Mouse (Mus musculus): ENCODE results near the gene Bptf.
"Not testable (repeated sequence)": the region's sequence is repeated elsewhere in the genome, so short reads cannot be mapped to it uniquely, and the experiment has no call there.

The Bptf gene

DNA sequence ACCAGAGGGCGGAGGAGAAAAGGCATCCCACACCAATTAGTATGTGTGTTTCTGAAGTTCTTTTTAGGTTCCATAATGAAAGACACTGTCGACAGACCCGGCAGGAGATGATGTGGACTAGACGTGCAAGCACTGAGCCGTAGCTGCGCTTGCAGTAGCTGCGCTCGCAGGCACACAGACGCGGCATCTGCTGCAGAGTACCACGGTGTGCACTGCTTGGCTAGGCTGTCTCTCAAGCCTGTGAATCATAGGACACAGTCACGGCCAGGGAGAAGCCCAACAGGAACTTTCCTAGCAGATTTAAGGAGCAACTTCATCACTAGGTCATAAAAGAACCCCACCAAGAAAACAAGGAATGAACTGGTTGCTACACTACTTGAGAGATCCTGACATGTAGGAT lies 14.1 kb downstream of the Bptf start:
- no peak for DNase-seq (ENCODE audit: low read depth, low spot score)

DNA sequence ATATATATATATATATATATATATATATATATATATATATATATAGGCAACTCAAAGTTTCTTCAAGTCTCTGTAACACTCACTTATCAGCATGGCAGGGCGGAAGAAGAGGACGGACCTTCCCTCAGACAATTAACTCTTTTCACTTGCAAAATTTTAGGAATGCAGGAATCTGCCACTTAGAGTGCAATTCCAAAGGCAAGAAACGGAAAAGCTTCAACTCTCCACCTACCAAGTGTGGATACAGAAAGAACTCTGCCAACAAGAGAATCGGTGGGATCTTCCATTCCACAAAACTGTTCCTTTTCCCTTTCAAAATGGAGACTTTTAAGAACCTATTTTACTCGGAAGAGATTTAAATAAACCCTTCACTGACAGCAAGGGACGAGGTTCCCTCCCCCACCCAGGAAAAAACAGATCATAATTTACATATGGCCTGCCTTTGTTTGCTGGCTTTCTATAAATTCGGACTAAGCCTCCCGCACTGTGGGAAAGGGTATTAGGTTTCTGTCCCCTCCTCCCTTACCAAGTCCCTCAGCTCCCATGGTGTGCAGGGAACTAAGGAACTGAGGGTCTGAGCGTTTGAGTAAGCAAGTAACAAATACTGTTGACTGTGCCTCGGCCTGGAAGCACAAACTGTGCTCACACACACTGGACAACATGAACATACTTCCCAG lies 17.9 kb downstream of the Bptf start:
- DNase-seq (ENCODE audit: low read depth, low spot score), result no peak

DNA sequence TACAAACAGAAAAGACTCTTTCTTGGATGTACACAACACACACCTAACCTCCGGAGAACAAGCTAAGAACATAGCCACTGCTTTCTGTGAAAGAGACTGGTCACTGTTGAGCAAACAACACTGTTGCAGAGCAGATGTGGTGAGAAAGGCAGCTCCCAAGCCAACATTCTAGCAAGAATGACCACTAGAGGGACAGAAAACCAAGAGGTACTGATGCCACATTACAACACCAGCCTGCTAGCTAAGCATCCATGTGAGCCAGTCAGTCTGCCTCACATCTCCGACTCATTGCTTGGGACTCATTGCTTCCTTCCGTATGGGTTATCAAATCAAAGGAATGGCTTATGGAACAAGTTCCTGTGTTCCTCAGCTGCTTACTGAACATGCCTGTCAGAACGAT lies 18.8 kb downstream of the Bptf start:
- peak; percentile 91 for DNase-seq (ENCODE audit: low read depth, low spot score)

DNA sequence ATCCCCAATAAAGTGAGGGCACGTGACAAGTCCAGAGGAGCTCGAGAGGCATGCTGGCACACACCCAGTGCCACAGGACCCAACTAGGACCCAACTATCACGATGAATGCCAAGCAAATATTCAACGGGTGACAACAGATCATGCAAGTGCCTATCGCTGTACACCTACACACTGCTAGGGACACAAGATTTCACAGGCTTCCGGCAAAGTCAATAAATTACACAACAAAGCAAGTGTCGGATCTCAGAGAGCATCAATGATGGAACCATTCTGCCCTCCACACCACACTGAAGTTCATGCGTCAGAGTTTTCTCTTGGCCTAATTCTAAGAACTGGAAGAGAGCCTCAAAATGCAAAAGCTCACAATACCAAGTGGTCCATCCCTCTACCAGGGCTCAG lies 22.3 kb downstream of the Bptf start:
- no peak for DNase-seq (ENCODE audit: low read depth, low spot score)

DNA sequence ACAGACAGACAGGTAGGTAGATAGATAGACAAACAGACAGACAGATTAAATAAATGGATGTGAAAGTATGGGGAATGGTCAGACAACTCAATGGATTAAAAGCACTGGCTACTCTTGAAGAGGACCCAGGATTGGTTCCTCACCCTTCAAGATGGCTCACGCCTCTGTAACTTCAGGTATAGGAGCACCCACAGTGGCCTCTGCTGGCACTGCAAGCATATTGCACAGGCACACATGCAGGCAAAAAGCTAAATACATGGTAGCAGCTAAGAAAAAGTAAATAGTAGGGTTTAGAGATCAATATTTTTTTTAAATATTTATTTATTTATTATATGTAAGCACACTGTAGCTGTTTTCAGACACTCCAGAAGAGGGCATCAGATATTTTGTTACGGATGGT lies 23.0 kb downstream of the Bptf start:
- no peak for DNase-seq (ENCODE audit: low read depth, low spot score)

DNA sequence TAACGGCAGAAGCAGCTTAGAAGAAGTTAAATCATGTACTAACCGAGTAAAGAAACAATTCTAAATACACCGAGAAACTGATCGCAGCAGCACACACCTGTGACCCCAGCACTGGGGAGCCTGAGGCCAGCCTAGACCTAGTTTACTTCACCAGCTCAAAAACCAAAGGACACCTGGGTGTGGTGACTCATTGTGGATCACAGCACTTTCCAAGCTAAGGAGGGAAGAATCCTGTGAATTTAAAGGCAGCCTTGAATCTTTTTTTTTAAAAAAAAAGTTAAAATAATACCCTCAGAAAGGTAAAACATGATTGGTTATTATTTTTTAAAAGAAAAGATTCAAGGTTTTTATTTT lies 24.2 kb downstream of the Bptf start:
- no peak for DNase-seq (ENCODE audit: low read depth, low spot score)

DNA sequence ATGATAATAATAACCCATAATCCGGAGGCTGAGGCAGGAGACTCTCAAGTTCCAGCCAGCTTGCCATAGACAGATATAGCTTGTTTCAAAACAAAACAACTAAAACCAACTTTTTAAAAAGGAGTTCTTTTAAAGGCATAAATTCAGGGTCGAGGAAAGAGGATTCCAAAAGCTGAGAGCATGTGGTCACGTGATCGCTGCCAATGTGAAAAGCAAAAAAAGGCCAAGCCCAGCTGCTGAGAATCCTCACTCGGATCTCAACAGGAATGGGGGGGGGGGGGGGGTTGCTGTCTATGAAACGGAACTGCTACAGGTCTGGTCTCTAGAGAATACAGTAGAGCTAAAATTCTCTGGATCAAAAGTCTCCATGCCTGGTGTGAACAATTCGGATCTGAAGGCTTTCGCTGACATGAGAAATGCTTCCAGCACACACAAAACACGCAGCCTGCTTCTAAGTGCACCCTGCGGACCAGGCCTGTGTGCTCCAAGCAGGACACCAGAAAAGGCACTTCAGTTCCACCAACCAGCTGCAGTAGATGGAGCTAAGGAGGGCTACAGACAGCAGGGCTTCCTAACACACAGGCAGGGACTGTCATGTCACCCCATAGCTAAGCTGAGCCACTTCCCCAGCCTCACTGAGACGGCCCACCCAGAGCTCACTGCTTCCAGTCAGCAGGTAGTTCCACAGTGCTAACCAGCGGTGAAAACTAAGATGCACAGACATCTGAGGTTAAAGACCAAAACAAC lies 24.8 kb downstream of the Bptf start:
- no peak for DNase-seq (ENCODE audit: low read depth, low spot score)

DNA sequence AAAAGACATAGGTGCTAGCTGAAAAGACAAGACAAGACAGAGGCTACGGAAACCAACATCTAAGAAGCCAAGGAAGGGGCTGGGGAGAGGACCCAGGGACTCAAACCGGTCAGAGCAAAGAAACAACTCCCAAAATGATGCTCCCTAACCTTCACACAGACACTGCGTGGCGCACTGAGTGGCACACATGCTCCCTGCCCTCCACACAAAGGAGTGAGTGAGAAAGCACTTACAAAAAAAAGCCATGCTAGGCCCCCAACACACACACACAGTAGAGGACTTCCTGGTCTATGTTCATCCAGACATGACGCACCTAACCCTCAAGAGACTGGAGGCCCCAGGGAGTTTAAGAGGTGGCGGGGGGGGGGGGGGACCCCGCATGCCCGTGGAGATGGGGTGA lies 25.5 kb downstream of the Bptf start:
- no peak for DNase-seq (ENCODE audit: low read depth, low spot score)

DNA sequence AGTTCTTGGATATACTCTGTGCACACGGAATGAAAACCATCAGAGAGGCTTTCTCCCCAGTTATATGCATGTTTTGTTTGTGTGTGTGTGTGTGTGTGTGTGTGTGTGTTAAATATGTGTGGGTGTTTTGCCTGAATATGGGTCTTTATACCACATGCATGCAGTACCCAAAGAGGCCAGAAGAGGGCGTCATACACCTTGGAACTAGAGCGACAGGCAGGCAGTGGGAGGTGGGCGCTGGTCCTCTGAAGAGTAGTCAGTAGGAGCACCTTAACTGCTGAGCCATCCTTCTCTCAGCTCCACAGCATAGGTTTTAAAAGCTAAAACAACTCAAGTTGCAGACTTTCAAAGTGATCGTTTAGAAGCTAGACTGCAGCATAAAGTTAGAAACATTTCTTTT lies 26.7 kb downstream of the Bptf start:
- DNase-seq (ENCODE audit: low read depth, low spot score), result peak; percentile 66

DNA sequence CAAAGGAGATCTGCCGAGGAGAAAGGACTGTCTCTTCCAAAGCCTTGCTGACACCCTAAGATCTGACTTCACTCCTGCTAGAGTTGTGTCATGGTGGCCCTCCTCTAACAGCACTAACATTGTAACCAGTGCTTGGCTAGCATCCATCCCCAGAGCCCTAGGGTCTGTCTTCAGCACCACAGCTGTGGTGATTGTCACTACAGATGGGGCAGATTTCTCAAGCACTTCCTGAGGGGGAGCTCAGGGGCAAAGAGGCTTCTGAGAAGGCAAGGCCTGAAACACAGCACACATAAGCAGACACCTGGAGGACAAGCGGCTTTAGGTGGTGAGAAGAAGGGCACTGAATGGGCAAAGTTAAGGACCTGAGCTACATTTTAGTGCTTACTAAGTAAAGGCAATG lies 28.2 kb downstream of the Bptf start:
- DNase-seq (ENCODE audit: low read depth, low spot score), result no peak

DNA sequence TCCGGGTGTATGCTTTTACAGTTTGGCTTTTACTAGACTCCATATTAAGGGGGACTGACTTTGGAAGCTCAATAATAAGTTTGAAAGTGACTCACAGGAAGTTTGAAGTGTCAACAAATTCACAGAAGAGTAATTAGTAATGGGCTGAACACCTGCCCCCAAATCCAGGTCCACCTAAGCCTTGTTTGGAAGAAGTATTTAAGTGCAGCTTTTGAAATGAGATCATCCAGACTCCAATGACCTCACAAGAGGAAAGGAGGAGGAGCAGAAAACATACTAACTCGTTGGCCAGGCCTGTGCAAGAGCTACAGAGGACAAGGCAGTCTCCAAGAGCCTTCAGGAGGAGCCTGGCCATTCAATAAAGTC lies 28.7 kb downstream of the Bptf start:
- no peak for DNase-seq (ENCODE audit: low read depth, low spot score)

DNA sequence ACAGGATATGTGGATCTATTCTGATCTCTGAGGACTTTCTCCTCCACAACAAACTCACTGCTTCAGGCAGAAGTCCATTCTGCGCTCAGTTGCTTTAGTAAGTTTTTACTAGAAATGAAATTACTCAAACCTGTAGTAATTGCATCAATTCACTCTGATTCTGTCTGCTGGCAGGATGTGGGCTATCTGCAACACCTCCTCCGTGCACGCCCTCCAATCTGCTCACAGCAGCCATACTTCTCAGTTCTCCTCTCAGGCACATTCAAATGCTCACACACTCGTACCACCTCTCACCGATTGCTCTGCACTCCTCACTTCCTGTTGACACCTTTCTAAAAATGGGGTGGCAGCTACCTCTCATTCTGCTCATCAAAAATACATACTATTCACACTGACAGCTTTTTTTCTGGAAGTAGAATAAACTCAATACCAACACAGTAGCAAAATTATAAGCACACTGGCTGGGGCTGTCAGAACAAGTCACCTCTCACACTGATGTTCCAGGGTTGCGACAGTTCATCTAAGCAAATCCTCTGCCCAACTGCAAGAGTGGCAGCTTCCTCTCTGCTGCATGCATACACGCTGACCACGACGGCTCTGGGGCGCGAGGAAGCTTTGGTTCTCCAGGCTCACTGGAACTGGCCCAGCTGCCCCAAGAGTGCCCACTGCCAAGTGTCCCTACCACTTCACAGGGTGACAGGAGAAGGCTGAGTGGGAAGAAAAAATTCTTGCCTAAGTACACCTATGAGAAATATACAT lies 29.3 kb downstream of the Bptf start:
- DNase-seq (ENCODE audit: low read depth, low spot score), result no peak

DNA sequence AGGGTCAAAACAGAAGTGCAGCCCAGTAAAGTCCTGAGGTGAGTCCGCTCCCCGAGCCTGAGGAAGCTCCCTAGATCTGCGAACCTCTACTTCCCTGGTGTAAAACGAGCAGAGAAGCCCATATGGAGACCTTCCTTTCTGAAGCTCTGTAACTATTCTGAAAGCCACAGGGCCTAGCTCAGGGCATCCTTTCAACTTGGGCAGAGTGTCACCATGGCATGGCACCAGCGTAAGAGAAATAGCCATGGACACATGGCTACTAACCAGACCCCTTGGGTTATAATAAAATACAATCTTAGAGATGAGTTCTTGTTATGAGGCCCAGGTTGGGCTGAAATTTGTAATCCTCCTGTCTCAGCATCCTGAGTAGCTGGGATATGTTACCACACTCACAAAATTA lies 35.0 kb downstream of the Bptf start:
- DNase-seq (ENCODE audit: low read depth, low spot score), result no peak

DNA sequence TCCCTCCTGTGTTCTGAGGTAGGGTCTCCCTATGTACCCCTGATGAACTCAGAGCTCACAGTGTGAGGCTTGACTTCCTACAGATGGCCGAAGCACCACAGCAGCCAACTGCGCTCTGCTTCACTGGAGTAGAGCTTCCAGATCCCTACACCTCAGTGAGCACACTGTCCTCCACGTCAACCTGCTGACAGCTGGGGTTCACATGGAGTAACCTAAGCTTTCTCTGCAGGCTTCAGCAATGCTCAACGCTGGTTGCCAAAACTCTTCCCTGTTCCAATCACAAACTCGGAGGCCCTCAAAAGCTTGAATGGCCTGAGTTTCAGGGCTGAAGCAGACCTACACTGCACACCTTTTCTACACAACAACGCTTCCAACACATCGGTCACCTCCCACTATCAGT lies 38.1 kb downstream of the Bptf start:
- DNase-seq (ENCODE audit: low read depth, low spot score), result no peak

DNA sequence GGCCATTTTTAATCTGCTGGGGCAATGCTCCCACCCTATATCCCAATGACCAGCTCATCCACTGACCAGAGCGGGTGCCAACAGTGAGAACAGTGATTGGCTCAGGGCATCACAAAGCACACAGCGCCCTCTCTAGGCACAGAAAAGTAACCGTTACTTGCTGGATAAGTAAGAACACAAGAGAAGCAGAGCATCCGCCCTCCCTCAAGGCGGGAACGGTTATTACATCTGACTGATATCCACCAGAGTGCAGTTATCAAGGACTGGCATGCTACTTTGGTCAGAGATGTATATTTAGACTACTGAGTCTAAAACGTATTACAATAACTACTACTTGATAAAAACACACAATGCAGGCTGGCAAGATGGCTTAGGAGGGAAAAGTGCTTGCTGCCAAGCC lies 39.3 kb downstream of the Bptf start:
- peak; percentile 10 for DNase-seq (ENCODE audit: low read depth, low spot score)

DNA sequence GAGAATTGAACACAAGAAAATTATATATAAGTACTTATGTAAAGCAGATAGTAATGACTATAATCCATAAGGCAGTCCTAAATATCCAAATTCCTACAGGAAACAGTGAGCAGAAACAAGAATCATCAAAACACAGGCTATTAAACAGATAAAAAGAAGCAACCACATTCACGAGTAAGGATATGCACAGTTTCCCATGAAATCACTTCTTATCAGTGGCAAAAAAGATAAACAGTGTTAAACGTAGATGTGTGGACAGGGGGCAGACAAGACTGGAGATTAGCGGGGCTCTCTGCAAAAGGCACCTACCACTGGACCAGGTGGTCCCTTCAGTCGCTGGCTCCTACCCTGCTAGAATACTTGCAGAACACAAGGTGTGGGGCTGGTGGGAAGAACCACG lies 46.1 kb downstream of the Bptf start:
- no peak for DNase-seq (ENCODE audit: low read depth, low spot score)

DNA sequence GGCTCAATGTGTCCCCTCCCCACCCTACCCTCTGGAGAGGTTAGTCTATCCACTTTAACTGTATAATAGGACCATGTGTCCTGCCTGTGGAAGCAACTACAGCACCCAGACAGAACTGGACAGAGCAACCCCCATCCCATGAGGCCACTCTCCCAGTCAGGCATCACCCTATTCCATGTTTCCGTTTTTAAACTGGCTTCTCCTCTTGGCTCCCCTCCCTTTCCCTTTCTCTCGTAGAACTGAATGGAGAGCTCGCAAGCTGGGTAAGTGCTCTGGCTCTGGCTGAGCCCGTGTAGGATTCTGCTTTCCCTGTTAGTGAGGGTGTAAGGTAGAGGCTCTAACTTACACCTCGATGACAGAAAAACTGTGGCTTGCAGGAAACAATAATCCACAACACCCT lies 48.4 kb downstream of the Bptf start:
- no peak for DNase-seq (ENCODE audit: low read depth, low spot score)

DNA sequence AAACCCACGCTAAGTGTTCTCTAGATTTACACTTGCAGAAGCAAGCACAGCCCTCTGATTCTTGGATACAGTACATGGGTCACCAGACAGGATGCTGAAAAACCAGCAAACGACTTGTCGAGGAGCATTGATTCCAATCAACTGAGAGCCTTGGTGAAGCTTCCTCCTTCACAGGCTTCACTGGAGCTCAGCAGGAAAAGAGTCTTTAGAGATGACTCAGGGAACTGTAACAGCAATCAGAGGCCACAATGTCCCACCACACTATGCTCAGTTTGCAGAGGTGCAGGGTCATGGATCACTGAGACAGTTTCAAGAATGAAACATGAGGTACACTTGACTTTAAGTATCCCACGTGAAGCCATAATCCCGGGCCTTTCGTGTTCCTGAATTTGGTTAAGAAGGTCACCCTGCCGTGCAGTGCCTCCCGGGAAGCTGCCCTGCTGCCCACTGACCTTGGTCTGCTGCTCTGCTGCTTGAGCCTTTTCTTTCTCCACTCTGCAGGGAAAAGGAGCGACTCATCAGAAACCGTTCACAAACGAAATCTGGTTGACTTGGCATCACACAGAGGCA lies 66.6 kb downstream of the Bptf start:
- DNase-seq (ENCODE audit: low read depth, low spot score), result no peak

DNA sequence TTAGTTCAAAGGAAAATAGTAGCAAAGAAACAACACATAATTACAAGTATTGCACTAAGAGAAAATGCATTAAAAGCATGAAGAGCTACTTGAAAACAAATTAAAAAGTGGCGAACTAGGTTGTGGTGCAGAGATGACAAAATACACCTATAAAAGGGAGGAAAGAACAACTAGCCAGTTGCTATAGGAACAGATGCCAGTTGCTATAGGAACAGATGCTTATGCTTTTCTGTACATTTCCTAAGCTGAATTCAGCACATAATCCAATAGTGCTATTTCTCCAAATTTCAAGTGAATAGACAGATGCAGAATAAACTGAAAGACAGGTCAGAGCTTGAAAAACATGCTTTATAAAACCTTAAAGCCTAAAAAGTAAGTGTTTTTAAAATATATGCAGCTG lies 67.3 kb downstream of the Bptf start:
- no peak for DNase-seq (ENCODE audit: low read depth, low spot score)

DNA sequence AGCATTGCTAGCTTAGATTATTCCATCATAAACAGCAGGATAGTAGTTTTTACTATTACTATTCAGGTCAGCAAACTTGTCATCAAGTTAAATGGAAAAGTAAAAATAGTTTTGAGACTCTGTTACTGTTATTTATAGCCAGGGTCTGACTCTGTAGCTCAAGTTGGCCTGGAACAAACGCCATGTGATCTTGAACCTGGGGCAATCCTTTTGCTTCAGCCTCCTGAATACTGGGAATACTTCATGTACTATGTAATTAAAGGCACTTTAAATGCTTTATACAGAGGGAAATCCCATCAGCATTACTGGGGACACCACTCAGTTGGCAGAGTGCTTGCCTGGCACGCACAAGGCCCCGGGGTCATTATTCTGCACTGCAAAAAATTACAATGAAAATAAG lies 68.9 kb downstream of the Bptf start:
- DNase-seq (ENCODE audit: low read depth, low spot score), result no peak

DNA sequence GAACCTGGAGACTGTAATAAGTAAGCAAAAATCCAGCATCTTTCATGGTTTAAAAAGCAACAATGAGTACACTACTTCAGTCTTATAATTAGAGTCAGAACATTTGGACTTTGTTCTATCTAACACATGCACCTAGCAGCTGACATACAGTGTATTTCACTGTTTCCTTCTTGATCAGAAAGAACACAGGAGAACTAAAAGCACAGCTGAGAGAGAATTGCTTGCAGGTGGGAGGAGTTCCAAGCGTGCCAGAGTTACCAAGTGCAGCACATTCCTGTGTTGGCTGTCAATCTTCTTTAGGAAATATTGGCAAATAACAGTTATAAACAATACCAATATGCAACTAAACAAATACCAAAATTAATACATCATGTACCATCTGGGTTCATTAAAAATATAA lies 71.0 kb downstream of the Bptf start:
- no peak for DNase-seq (ENCODE audit: low read depth, low spot score)

DNA sequence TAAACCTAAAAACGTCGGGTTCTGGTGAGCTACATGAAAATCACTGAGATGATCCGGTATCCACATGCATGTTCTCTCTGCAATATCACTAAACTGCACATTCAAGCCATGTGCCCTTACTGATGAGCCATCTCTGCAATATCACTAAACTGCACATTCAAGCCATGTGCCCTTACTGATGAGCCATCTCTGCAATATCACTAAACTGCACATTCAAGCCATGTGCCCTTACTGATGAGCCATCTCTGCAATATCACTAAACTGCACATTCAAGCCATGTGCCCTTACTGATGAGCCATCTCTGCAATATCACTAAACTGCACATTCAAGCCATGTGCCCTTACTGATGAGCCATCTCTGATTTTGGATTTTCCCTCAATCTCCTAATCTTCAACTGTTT lies 72.3 kb downstream of the Bptf start:
- DNase-seq (ENCODE audit: low read depth, low spot score), result not testable (repeated sequence)

DNA sequence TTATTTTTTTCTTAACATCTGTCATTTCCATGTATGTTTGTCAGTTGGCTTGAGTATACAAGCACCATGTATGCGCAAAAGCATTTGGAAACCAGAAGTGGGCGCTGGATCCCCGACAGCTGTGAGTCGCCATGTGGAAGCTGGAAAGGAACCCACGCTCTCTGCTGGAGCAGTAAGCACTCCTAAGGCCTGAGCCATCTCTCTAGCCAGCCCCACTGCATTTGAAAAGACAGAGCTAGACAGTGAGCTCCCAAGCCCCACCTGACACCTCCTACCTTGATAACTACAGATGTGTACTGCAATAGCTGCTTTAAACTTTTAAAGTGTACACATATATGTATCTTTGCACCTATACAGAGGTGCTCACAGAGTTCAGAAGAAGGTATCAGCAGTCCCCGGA lies 74.5 kb downstream of the Bptf start:
- DNase-seq (ENCODE audit: low read depth, low spot score), result no peak

All from 3T3-L1 (cell line).